Mouse (Mus musculus): ENCODE results near the gene Ankrd11. TPM values are rescaled to one million over a fixed set of nuclear protein-coding genes. Genes with fewer than 3 reads are reported as not detected.

Ankrd11 gene
- total RNA-seq, 2 experiments from 2014 or later = 154 to 164 TPM

DNA sequence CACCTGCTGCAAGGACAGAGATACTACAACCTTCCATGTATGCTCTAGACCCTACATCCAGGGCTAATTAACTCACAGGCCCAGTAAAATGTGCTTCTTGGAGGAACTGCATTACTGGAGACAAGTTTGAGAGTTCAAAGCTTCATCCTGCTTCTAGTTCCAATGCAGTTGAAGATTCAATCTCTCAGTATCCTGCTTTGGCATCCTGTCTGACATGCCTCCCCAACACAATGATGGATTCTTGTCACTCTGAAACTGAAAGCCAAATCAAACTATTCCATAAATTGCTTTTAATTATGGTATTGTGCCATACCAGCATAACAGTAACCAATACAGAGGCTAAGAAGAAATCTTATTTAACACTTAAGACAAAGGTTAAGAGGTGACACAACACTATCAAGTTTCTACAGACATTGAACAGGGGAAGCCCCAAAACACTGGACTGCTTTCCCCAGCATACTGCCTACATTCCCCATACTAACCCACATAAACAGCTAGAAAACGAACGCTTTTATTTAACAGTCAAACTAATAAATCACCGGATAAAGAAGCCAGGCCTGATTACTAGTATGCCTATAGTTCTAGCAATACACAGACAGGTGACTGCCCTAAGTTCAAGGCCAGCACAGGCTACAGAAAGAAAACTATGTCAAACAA lies 72.0 kb downstream of the Ankrd11 start:
- no peak for DNase-seq (ENCODE audit: low spot score in 2 of 2)

GRCm38 (mm10) chr8:122968145-122968544 lies 73.9 kb downstream of the Ankrd11 start:
- no peak for DNase-seq (ENCODE audit: low spot score in 2 of 2)

GRCm38 (mm10) chr8:122966638-122967037 lies 75.4 kb downstream of the Ankrd11 start:
- DNase-seq (ENCODE audit: low spot score in 2 of 2) = no peak

GRCm38 (mm10) chr8:122962046-122962445 lies 80.0 kb downstream of the Ankrd11 start:
- no peak for DNase-seq (ENCODE audit: low spot score in 2 of 2)

DNA sequence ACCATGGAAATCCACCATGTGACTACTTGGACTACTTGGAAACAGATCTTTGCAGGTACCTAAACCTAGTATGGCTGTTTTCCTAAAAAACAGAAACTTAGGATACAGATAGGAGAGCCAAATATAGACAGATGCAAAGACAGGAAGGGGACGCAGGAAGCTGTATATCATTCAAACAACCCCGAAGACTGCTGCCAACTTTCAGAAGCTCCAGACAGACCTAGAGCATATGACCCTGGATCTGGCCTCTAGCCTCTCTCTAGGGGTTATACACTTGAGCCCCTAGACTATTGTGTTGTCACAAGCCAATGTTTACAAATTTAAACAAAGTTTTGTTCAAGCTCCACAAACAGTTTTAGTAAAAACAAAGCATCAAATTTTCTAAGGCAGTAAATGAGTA lies 80.6 kb downstream of the Ankrd11 start:
- no peak for DNase-seq (ENCODE audit: low spot score in 2 of 2)

- no peak for DNase-seq (ENCODE audit: low spot score in 2 of 2)
These were observed 81.1 kb downstream of the Ankrd11 start for GRCm38 (mm10) chr8:122960932-122961331.

DNA sequence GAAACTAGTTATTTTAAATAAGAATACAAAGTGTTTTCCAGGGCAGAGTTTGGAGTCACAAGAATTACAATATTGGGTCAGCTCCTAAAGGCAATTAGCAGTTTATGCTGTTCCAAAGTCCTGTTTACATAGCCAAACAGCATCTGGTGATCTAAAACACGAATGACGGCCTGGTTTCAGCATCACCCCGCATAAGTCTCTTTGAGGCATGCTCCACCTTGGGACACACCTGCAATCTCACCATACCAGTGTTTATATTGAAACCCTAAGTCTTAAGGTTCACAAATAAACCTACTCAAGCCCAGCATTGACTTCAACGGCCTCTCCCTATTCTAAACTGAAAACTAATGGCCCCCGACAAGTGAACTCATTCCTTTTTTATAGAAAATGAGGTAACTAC lies 81.8 kb downstream of the Ankrd11 start:
- no peak for DNase-seq (ENCODE audit: low spot score in 2 of 2)

- no peak for DNase-seq (ENCODE audit: low spot score in 2 of 2)
These were observed 86.1 kb downstream of the Ankrd11 start for GRCm38 (mm10) chr8:122955997-122956396.

DNA sequence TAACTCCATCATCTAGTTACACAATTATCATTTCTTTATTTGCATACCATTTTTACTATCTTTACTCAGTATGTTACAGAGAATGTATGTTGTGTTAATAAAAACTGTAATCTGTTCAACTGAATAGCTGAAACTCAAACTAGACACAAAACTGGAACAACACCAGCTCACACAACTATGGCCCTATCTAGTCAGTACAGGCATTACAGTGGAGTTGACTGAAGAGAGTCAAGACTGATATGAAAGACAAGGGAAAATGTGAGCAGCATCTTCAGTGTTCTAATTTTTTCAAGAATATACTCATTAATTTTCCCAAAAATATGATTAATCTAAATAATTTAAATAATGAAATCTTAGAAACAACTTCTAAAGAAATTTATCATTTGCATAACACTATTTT lies 86.9 kb downstream of the Ankrd11 start:
- no peak for DNase-seq (ENCODE audit: low spot score in 2 of 2)

DNA sequence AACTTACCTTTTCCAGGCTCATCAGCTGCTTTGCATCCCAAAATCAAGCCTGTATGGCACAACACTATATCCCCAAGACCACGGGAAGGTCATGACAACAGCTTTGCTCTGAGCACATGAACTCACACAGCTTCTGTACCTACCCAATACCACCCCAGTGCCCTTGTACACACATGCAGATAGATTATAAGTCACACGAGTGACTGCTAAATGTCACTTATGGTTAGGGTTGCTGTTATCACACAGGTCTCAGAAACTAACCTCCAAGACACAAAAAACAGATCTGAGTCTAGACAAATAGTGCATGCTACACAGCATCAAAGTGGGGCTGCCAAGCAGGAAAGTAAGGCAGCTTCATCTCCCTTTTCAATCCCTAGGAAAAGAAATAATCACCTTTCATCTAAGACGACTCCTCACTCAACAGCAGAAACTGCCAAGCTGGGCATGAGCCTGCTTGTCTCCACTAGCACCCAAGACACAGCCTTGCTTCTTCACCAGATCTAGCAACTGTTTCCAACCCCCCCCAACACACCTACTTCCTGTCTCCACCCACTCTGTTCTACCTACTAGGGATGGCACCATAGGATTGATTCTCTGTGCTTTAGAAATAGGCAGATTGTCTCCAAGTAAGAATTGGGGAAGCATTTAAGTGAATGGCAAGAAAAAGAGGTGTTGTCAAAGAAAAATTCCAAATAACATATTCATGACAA lies 87.8 kb downstream of the Ankrd11 start:
- DNase-seq (ENCODE audit: low spot score in 2 of 2) = no peak

GRCm38 (mm10) chr8:122953028-122953427 lies 89.0 kb downstream of the Ankrd11 start:
- no peak for DNase-seq (ENCODE audit: low spot score in 2 of 2)

- DNase-seq (ENCODE audit: low spot score in 2 of 2) = no peak
These were observed 90.6 kb downstream of the Ankrd11 start for GRCm38 (mm10) chr8:122951456-122951855.

- no peak for DNase-seq (ENCODE audit: low spot score in 2 of 2)
These were observed 92.4 kb downstream of the Ankrd11 start for GRCm38 (mm10) chr8:122949701-122950100.

- DNase-seq (ENCODE audit: low spot score in 2 of 2) = no peak
These were observed 96.3 kb downstream of the Ankrd11 start for GRCm38 (mm10) chr8:122945775-122946174.

- DNase-seq (ENCODE audit: low spot score in 2 of 2) = no peak
These were observed 99.0 kb downstream of the Ankrd11 start for GRCm38 (mm10) chr8:122942803-122943713.

- no peak for DNase-seq (ENCODE audit: low spot score in 2 of 2)
These were observed 103.5 kb downstream of the Ankrd11 start for GRCm38 (mm10) chr8:122938591-122938990.

DNA sequence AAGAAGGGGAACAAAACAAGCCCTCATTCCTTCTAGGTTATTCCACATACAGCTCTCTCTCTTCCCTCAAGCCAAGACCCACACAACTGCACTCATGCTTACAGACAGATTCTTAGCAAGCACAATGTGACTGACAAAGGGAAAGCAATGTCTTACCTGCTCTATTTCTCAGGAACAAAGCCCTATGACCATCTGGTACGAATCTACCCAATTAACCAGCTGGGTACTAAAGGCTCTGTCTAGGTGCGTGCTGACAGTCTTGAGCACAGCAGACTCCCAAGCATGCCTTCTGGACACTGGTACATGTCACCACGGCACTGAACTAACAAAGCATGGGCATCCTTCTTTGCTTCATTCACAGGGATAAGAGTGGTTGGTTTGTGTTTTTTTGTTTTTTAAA lies 103.9 kb downstream of the Ankrd11 start:
- no peak for DNase-seq (ENCODE audit: low spot score in 2 of 2)

GRCm38 (mm10) chr8:122937545-122938053 lies 104.5 kb downstream of the Ankrd11 start:
- no peak for DNase-seq (ENCODE audit: low spot score in 2 of 2)

DNA sequence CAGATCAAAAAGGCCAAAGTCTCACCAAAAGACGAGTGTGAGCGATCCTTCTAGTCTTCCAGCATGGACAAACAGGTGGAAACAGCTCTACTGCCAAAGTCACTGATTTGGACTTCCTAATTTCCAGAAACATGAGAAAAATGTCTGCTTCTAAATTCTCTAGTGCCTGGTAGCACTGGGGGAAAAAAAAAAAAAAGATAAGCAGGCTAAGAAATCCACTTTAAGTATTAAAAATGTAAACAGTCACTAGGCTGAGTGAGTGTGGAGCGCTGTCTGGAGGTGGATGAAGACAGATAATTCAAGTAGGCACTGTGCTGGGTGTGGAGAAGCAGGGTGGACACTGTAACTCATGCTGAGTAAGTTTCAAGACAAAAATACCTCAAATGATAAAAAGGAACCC lies 106.2 kb downstream of the Ankrd11 start:
- DNase-seq (ENCODE audit: low spot score in 2 of 2) = no peak

DNA sequence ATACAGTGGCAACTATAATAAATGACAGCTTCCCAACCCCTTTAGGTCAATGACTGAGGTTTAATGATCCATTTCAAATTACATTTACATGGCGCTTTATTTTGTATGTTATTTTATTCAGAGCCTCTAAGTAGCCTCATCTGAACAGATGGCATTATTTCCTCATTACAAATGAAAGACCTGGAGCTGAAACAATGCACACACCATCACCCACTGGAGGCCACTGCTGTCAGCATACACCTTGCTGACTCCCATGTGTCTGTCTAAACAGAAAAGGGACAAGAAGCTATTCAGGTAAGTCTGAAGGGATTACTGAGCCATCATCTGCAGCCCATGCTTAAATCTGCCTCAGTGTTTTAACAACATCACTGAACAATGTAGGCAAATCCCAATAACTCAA lies 107.0 kb downstream of the Ankrd11 start:
- no peak for DNase-seq (ENCODE audit: low spot score in 2 of 2)

GRCm38 (mm10) chr8:122933973-122934372 lies 108.1 kb downstream of the Ankrd11 start:
- DNase-seq (ENCODE audit: low spot score in 2 of 2) = no peak

DNA sequence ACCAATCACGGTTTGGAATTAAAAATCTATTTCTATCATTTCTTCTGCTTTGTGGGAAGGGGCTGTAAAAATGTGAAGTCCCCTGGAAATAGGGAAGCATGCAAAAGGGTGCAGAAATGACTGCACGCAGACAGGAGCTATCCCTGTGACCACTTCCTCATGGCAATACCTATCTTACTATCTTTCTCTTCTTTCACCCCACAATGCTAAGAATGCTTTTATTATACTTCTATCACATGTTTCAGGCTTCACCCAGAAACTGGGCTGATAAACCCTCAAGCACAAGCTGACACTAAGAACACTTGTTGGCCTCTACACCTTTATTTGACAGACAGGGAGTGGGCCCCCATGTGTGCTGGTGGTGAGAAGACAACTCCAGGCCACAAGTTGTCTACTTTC lies 109.5 kb downstream of the Ankrd11 start:
- DNase-seq (ENCODE audit: low spot score in 2 of 2) = no peak

Data from left cerebral cortex, adult 18-20 months (tissue).